Mouse (Mus musculus) hindbrain, embryonic 14.5 days (tissue): ENCODE data around the gene Tmem59l. TPM values are rescaled to one million over a fixed set of nuclear protein-coding genes. Genes with fewer than 3 reads are reported as not detected.
"Not testable (repeated sequence)": the region's sequence is repeated elsewhere in the genome, so short reads cannot be mapped to it uniquely, and the experiment has no call there.

Source experiments
- ATAC-seq: fragments of 200-750 bp; cut with Nextera tagmentation; 2 replicates; pipeline ENCODE4 v1.8.0; 2017; ENCODE audit warnings: moderate number of reproducible peaks, mild to moderate bottlenecking, moderate TSS enrichment, moderate library complexity; ENCODE audit not compliant: low FRiP score
- DNase-seq: peaks from one replicate; pipeline ENCODE4 v3.0.0-alpha.2; 2015; ENCODE audit warnings: low spot score
- H3K27ac ChIP-seq: fragments of 300-500 bp; sonication (generic); 2 replicates; pipeline ENCODE4 v1.5.1; 2014; ENCODE audit warnings: mild to moderate bottlenecking, moderate library complexity
- H3K27me3 ChIP-seq: fragments of 300-500 bp; sonication (generic); 2 replicates; pipeline ENCODE4 v1.6.1; 2014; ENCODE audit warnings: mild to moderate bottlenecking, low read length, mixed read lengths; ENCODE audit not compliant: control insufficient read depth, insufficient read depth
- H3K36me3 ChIP-seq: fragments of 300-500 bp; sonication (generic); replicated peaks from 2 replicates; pipeline ENCODE4 v1.6.1; 2014; ENCODE audit not compliant: control insufficient read depth, insufficient read depth
- H3K4me1 ChIP-seq: fragments of 300-500 bp; sonication (generic); replicated peaks from 2 replicates; pipeline ENCODE4 v1.6.1; 2014; ENCODE audit warnings: antibody characterized with exemption, low read length, mixed read lengths; ENCODE audit not compliant: control insufficient read depth, insufficient read depth
- H3K4me2 ChIP-seq: fragments of 300-500 bp; sonication (generic); replicated peaks from 2 replicates; pipeline ENCODE4 v1.6.1; 2014; ENCODE audit warnings: mild to moderate bottlenecking, moderate library complexity
- H3K4me3 ChIP-seq: fragments of 300-500 bp; sonication (generic); replicated peaks from 2 replicates; pipeline ENCODE4 v1.5.1; 2014; ENCODE audit warnings: mild to moderate bottlenecking, low read length
- H3K9ac ChIP-seq: fragments of 300-500 bp; sonication (generic); 2 replicates; pipeline ENCODE4 v1.6.1; 2014
- H3K9me3 ChIP-seq: fragments of 300-500 bp; sonication (generic); 2 replicates; pipeline ENCODE4 v1.6.1; 2016; ENCODE audit warnings: low read length; ENCODE audit not compliant: control insufficient read depth
- whole genome bisulfite sequencing: fragments of 180-500 bp; shearing (Covaris S2); extraction: QIAGEN DNeasy Blood & Tissue Kit; methylation state at CpG from one replicate; pipeline ENCODE4 v1.1.7; 2014; 5-methylcytosine and 5-hydroxymethylcytosine counted together
- polyA plus RNA-seq: library from polyadenylated mRNA; unstranded; fragments of >200 nt; fragmentation: Nextera tagmentation; extraction: Ambion mirVana; gene quantifications from 2 replicates; pipeline ENCODE4 v1.2.1, GENCODE M21; 2014

The Tmem59l gene
- polyA plus RNA-seq, 1 experiment from 2014 or later, result 143 TPM

GRCm38 (mm10) chr8:70527111-70527511 is 40.0 kb upstream of the Tmem59l start:
- peaks cover 23% of the 10 kb centered on the region for H3K36me3 ChIP-seq
- peak overlapping the region; percentile 88 for H3K4me3 ChIP-seq
- ATAC-seq, result no peak
- H3K9me3 ChIP-seq, result no peaks in the 10 kb centered on the region
- WGBS, result 1% methylated on average over 8 of the region's 8 CpGs
- H3K4me2 ChIP-seq, result peak overlapping the region; percentile 70
- H3K27me3 ChIP-seq, result no peaks in the 10 kb centered on the region
- H3K9ac ChIP-seq, result peak overlapping the region; percentile 96
- H3K4me1 ChIP-seq, result peaks cover 32% of the 10 kb centered on the region
- H3K27ac ChIP-seq, result peak overlapping the region; percentile 89
- DNase-seq, result no peak

GRCm38 (mm10) chr8:70522592-70523403 is 35.6 kb upstream of the Tmem59l start:
- no peaks in the 10 kb centered on the region for H3K27me3 ChIP-seq
- no peaks in the 10 kb centered on the region for H3K9me3 ChIP-seq
- WGBS, result under 1% methylated on average over 51 of the region's 51 CpGs
- DNase-seq, result peak; percentile 98
- peak overlapping the region; percentile 92 for H3K27ac ChIP-seq
- H3K4me2 ChIP-seq, result peak overlapping the region; percentile 71
- H3K36me3 ChIP-seq, result 0 out of 2 replicates have a peak, but pooled peaks cover 15% of the 10 kb centered on the region
- H3K4me1 ChIP-seq, result peaks cover 22% of the 10 kb centered on the region
- ATAC-seq, result peak; percentile 87
- H3K4me3 ChIP-seq, result peak overlapping the region; percentile 71
- H3K9ac ChIP-seq, result peak overlapping the region; percentile 69

GRCm38 (mm10) chr8:70519606-70520005 is 32.4 kb upstream of the Tmem59l start:
- no peaks in the 10 kb centered on the region for H3K27me3 ChIP-seq
- ATAC-seq, result no peak
- H3K9ac ChIP-seq, result no peak overlapping the region
- H3K36me3 ChIP-seq, result peaks cover 26% of the 10 kb centered on the region
- no peak overlapping the region for H3K27ac ChIP-seq
- H3K4me3 ChIP-seq, result no peak overlapping the region
- WGBS, result 83% methylated on average over 2 of the region's 2 CpGs
- no peaks in the 10 kb centered on the region for H3K9me3 ChIP-seq
- peaks cover 11% of the 10 kb centered on the region; the same call in 1 of the 2 replicates for H3K4me1 ChIP-seq
- H3K4me2 ChIP-seq, result no peak overlapping the region
- DNase-seq, result no peak

- no peak overlapping the region for H3K9ac ChIP-seq
- no peaks in the 10 kb centered on the region for H3K27me3 ChIP-seq
- H3K27ac ChIP-seq, result no peak overlapping the region
- no peaks in the 10 kb centered on the region for H3K9me3 ChIP-seq
- ATAC-seq (no peak), DNase-seq (no peak)
- peaks cover 31% of the 10 kb centered on the region for H3K36me3 ChIP-seq
- H3K4me1 ChIP-seq, result peaks cover 11% of the 10 kb centered on the region; the same call in 1 of the 2 replicates
- WGBS, result 91% methylated on average over 6 of the region's 6 CpGs
- H3K4me2 ChIP-seq, result no peak overlapping the region
- no peak overlapping the region for H3K4me3 ChIP-seq
Measured at GRCm38 (mm10) chr8:70519043-70519442, 31.9 kb upstream of the Tmem59l start.

- DNase-seq (no peak), ATAC-seq (no peak)
- Histone ChIP-seq H3K27me3 (no peaks in the 10 kb centered on the region), H3K27ac (no peak overlapping the region), H3K4me2 (no peak overlapping the region), H3K9ac (no peak overlapping the region), H3K9me3 (no peaks in the 10 kb centered on the region), H3K36me3 (peaks cover 37% of the 10 kb centered on the region), H3K4me1 (peaks cover 6% of the 10 kb centered on the region; the same call in 1 of the 2 replicates), H3K4me3 (no peak overlapping the region)
- WGBS, result 80% methylated on average over 10 of the region's 10 CpGs
Measured at GRCm38 (mm10) chr8:70517940-70518643, 30.9 kb upstream of the Tmem59l start.

GRCm38 (mm10) chr8:70513441-70513840 is 26.3 kb upstream of the Tmem59l start:
- H3K4me2 ChIP-seq, result no peak overlapping the region
- H3K27me3 ChIP-seq, result no peaks in the 10 kb centered on the region
- no peak overlapping the region for H3K9ac ChIP-seq
- no peak overlapping the region for H3K4me3 ChIP-seq
- no peak overlapping the region for H3K27ac ChIP-seq
- peaks cover 31% of the 10 kb centered on the region for H3K36me3 ChIP-seq
- H3K4me1 ChIP-seq, result peaks cover 16% of the 10 kb centered on the region
- H3K9me3 ChIP-seq, result no peaks in the 10 kb centered on the region
- 70% methylated on average over 2 of the region's 2 CpGs for WGBS
- DNase-seq (no peak), ATAC-seq (no peak)

- no peaks in the 10 kb centered on the region for H3K9me3 ChIP-seq
- peaks cover 39% of the 10 kb centered on the region for H3K36me3 ChIP-seq
- H3K4me3 ChIP-seq, result no peak overlapping the region
- H3K9ac ChIP-seq, result no peak overlapping the region
- 94% methylated on average over 11 of the region's 11 CpGs for WGBS
- H3K27me3 ChIP-seq, result no peaks in the 10 kb centered on the region
- no peak for ATAC-seq
- peaks cover 16% of the 10 kb centered on the region for H3K4me1 ChIP-seq
- H3K4me2 ChIP-seq, result no peak overlapping the region
- DNase-seq, result no peak
- no peak overlapping the region for H3K27ac ChIP-seq
Measured at GRCm38 (mm10) chr8:70512253-70512903, 25.2 kb upstream of the Tmem59l start.

GRCm38 (mm10) chr8:70511770-70512169 is 24.6 kb upstream of the Tmem59l start:
- Histone ChIP-seq H3K4me3 (no peak overlapping the region), H3K9me3 (no peaks in the 10 kb centered on the region), H3K4me1 (peaks cover 16% of the 10 kb centered on the region), H3K9ac (no peak overlapping the region), H3K4me2 (no peak overlapping the region), H3K27ac (no peak overlapping the region), H3K36me3 (peaks cover 45% of the 10 kb centered on the region), H3K27me3 (no peaks in the 10 kb centered on the region)
- ATAC-seq (no peak), DNase-seq (no peak)
- 94% methylated on average over 2 of the region's 2 CpGs for WGBS

- H3K4me3 ChIP-seq, result peak overlapping the region; percentile 90
- not testable (repeated sequence) for H3K9me3 ChIP-seq, H3K27me3 ChIP-seq, DNase-seq, ATAC-seq
- peaks cover 16% of the 10 kb centered on the region for H3K4me1 ChIP-seq
- peak overlapping the region; percentile 92; the same call in 1 of the 2 replicates for H3K9ac ChIP-seq
- peak overlapping the region; percentile 96 for H3K27ac ChIP-seq
- H3K4me2 ChIP-seq, result peak overlapping the region; percentile 98
- 85% methylated on average over 6 of the region's 6 CpGs for WGBS
- peaks cover 40% of the 10 kb centered on the region for H3K36me3 ChIP-seq
Measured at GRCm38 (mm10) chr8:70511174-70511573, 24.0 kb upstream of the Tmem59l start.
